Mouse (Mus musculus): ENCODE measurements at regions not wholly inside any gene's neighbourhood (a gene's known extent, or its start where the extent isn't known, plus 50 kb on each side); places are given as distances from the start of the nearest gene placed in this dataset.

GRCm38 (mm10) chr7:129689464-129689863 is 97.8 kb downstream of the Wdr11 start:
- ATAC-seq (ENCODE audit: insufficient number of reproducible peaks, low FRiP score, low TSS enrichment): no peak

GRCm38 (mm10) chr7:129690868-129691267 is 99.2 kb downstream of the Wdr11 start:
- ATAC-seq (ENCODE audit: insufficient number of reproducible peaks, low FRiP score, low TSS enrichment): no peak

GRCm38 (mm10) chr7:129691619-129692071 is 100.0 kb downstream of the Wdr11 start:
- no peak for ATAC-seq (ENCODE audit: insufficient number of reproducible peaks, low FRiP score, low TSS enrichment)

GRCm38 (mm10) chr7:129693635-129694034 is 102.0 kb downstream of the Wdr11 start:
- ATAC-seq (ENCODE audit: insufficient number of reproducible peaks, low FRiP score, low TSS enrichment): no peak

GRCm38 (mm10) chr7:129694168-129694567 is 102.5 kb downstream of the Wdr11 start:
- no peak for ATAC-seq (ENCODE audit: insufficient number of reproducible peaks, low FRiP score, low TSS enrichment)

- no peak for ATAC-seq (ENCODE audit: insufficient number of reproducible peaks, low FRiP score, low TSS enrichment)
These were observed 108.4 kb downstream of the Wdr11 start for GRCm38 (mm10) chr7:129699931-129700570.

- ATAC-seq (ENCODE audit: insufficient number of reproducible peaks, low FRiP score, low TSS enrichment): no peak
These were observed 135.9 kb downstream of the Wdr11 start for GRCm38 (mm10) chr7:129727559-129727958.

- no peak for ATAC-seq (ENCODE audit: insufficient number of reproducible peaks, low FRiP score, low TSS enrichment)
These were observed 138.1 kb downstream of the Wdr11 start for GRCm38 (mm10) chr7:129729709-129730238.

GRCm38 (mm10) chr7:129730785-129731352 is 139.2 kb downstream of the Wdr11 start:
- no peak for ATAC-seq (ENCODE audit: insufficient number of reproducible peaks, low FRiP score, low TSS enrichment)

- no peak for ATAC-seq (ENCODE audit: insufficient number of reproducible peaks, low FRiP score, low TSS enrichment)
These were observed 151.0 kb downstream of the Wdr11 start for GRCm38 (mm10) chr7:129742657-129743056.

- no peak for ATAC-seq (ENCODE audit: insufficient number of reproducible peaks, low FRiP score, low TSS enrichment)
These were observed 152.4 kb downstream of the Wdr11 start for GRCm38 (mm10) chr7:129743955-129744666.

- no peak for ATAC-seq (ENCODE audit: insufficient number of reproducible peaks, low FRiP score, low TSS enrichment)
These were observed 155.0 kb downstream of the Wdr11 start for GRCm38 (mm10) chr7:129746639-129747038.

- ATAC-seq (ENCODE audit: insufficient number of reproducible peaks, low FRiP score, low TSS enrichment): no peak
These were observed 159.3 kb downstream of the Wdr11 start for GRCm38 (mm10) chr7:129750936-129751335.

- ATAC-seq (ENCODE audit: insufficient number of reproducible peaks, low FRiP score, low TSS enrichment): no peak
These were observed 163.1 kb downstream of the Wdr11 start for GRCm38 (mm10) chr7:129754737-129755136.

GRCm38 (mm10) chr7:129756138-129756537 is 164.5 kb downstream of the Wdr11 start:
- no peak for ATAC-seq (ENCODE audit: insufficient number of reproducible peaks, low FRiP score, low TSS enrichment)

GRCm38 (mm10) chr7:129759848-129760247 is 168.2 kb downstream of the Wdr11 start:
- no peak for ATAC-seq (ENCODE audit: insufficient number of reproducible peaks, low FRiP score, low TSS enrichment)

GRCm38 (mm10) chr7:129760386-129760785 is 168.7 kb downstream of the Wdr11 start:
- ATAC-seq (ENCODE audit: insufficient number of reproducible peaks, low FRiP score, low TSS enrichment): no peak

GRCm38 (mm10) chr7:129763754-129764153 is 172.1 kb downstream of the Wdr11 start:
- ATAC-seq (ENCODE audit: insufficient number of reproducible peaks, low FRiP score, low TSS enrichment): no peak

- no peak for ATAC-seq (ENCODE audit: insufficient number of reproducible peaks, low FRiP score, low TSS enrichment)
These were observed 172.8 kb downstream of the Wdr11 start for GRCm38 (mm10) chr7:129764456-129764970.

- no peak for ATAC-seq (ENCODE audit: insufficient number of reproducible peaks, low FRiP score, low TSS enrichment)
These were observed 174.0 kb downstream of the Wdr11 start for GRCm38 (mm10) chr7:129765681-129766080.
